Mouse (Mus musculus) cerebellum, postnatal 25 days (tissue): ENCODE results near the gene Bloc1s3.
A peak's percentile ranks its signal among the peaks of the same experiment; 100 is the strongest.

Experiments
- DNase-seq, 2 experiments: peaks; one replicate each; pipeline ENCODE4 v3.0.0; 2021; ENCODE audit warnings: mixed read lengths in 2 of 2

The Bloc1s3 gene

DNA sequence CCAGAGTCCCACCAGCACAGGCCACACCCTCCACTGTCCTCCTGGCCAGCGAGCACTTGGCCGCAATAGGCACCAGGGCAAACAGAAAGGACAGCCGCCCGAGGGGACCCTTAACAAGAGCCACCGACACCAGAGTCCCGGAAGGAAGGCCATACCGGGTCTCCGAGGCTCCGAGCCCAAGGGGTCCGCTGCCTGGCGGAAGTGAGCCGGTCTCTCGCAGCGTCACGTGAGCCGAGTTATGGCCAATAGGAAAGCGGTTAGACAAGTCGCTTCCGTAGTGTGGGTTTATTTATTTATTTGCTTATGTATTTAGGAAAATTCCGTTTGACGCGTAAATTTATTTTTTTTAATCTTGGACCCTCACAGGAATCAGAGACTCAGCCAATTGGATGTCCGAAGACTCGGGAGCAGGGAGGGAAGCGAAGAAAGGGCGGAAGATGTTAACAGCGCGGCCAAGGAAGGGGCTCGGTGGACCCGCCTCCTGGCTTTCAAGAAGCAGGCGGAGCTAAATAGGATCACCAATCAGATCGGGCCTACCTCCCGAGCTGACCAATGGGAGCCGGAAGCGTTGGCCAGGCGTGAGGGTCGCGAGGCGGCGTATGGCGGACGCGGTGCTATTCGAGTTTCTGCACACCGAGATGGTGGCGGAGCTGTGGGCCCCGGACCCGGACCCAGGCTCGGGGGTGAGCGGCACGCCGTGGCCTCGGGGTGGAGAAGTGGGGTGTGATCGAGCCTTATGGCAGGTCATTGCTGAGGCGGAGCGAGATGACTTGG lies at the start of gene Bloc1s3, which contains the start of gene Trappc6a:
Gene Bloc1s3, minus strand, starts transcription at position 218 of the 774 bp plus-strand sequence.
Gene Trappc6a, plus strand, starts transcription at position 246 of the 774 bp plus-strand sequence.
- peak; percentile 93 to 94 for DNase-seq

DNA sequence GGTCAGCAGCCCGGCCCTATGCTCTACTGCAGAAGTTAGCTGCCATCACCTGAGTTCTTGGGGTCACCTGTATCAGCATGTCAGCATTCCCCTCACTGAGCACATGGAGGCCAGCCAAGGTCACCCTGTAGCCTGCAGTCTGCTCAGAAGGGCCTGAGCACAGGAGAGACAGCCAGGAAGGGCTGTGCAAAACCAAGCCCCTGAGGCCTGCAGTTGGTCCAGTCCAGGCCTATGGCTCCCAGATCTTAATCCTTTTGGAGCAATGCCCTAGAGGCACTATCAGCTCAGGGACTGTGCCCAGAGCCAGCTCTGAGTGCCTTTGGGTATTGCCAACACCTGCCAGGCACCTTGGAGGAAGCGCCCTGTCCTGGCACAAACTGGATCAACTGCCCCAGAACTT lies 48.9 kb upstream of the Bloc1s3 start:
- peak in 1 of 2 experiments; percentile 53 for DNase-seq

DNA sequence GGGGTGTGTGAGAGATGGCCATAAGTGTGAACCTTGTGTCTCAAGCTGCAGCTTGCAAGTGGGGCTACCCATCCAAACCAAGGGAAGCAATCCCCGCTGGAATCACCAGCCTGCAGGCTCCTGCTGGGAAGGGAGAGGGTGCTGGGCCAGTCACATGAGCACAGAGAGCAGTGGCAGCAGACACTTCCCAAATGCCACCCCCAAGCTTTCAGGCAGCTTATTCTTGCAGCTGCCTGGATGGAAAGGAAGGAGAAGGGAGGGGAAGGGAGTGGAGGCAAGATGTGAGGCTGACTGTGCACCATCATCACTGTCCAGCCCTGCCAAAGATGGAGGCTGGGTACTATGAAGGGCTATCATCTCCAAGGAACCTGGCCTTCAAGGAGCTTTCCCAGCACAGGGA lies 46.0 kb upstream of the Bloc1s3 start:
- no peak for DNase-seq

DNA sequence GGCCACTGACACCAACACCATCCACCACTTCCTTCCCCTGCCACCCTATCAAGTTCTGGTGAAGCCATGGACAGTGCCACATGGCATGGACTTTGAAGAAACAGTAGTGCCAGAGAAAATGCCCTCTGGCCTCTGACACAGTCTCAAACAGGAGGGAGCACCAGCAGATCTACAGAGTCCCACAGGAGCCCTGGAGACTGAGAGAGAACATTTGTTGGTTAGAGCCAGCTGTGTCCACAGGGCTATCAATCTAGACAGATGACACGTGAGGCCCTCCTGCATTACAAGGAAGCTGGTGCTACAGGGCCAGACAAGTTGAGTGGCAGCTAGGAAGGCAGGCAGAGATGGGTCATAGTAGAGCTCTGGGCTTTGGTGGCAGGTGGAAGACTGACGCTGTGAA lies 44.3 kb upstream of the Bloc1s3 start:
- DNase-seq = no peak

DNA sequence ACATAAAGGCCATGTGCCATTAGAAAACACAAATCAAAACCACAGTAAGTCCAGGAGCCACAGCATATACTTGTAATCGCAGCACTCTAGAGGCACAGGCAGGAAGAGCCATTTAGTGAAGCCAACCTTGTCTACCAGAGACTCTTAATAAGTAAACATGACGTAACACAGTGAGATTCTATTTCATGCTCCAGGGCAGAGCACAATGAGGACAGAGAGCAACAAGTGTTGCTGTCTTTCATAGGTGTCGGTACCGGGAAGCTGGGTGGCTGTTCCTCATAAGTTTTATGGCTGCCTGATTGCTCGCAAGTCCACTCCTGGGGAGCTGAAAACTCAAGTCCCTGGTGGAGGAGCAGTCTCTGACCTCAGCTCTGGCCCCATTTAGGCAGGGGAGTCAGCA lies 43.5 kb upstream of the Bloc1s3 start:
- DNase-seq = no peak

DNA sequence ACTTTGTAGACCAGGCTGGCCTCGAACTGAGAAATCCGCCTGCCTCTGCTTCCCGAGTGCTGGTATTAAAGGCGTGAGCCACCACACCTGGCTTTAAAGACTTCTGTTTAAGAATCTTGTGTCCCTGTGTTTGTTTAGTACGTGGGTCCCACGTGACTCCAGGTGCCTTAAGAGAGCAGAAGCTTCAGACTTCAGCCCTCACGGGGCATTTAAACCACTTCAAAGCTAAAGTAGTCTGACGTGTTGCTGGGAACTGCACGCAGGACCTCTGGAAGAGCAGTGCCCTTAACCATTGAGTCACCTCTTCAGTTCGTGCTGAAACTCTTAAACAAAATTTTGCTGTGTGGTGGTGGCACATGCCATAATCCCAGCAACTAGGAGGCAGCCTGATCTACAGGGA lies 41.2 kb upstream of the Bloc1s3 start:
- no peak for DNase-seq

DNA sequence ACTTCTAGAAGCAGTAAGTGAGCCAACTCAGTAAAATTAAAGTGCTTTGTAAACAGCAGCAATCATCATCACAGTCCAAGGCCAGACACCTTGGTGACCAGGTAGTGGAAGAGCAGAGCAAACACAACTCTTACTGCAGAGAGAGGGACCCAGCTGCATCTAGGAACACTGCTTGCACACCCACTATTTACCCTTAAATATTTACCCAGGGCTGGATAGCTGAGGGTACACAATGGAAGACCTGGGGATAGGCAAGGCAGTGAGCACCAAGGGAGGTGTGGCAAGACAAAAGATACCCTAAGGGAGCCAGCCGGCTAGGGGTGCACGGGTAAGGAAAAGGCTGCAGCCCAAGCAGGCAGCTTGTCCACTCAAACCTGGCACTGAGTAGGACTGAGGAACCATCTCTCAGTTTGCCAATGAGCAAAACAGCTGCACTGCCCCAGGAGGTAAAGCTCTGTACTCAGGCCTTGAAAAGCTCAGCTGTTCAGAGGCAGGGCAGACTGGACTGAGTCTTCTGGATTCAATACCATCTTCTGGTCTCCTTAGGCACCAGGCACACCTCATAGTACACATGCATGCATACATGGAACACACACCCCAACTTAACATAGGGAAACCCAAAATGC lies 39.3 kb upstream of the Bloc1s3 start:
- no peak for DNase-seq

DNA sequence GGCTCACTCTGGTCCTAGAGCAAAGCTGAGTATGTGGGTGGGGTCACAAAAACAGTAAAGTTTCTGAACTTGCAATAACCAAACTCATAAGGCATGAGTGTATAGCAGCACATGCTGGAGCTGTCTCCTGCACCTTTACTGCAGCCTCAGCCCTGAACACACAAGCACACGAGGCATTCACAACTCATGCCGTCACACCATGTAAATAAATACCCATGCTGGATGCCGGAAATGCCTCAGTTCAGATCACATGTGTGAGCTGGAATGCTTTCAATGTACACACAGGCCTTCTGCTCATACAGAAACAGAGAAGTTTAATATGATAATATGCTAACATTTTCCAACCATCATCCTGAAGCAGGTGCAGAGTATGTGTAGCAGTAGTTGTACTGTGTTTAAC lies 37.8 kb upstream of the Bloc1s3 start:
- no peak for DNase-seq

DNA sequence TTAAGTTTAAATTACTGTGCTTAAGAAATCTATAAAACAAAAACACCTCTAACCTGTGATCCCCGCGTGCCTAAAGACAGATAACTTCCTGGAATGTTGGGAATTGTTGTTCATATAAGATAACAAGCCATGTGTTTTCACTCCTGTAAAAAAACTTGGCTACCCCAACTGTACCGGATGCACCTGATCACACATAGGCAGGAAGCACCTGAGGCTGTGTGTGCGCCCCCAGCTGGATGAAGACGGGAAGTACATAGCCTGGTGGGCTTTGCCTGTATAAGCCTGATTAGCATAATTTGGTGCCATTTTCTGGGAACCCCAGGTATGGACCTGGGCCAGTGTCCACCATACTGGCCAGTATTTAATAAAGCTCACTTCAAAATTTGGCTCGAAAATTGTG lies 35.4 kb upstream of the Bloc1s3 start:
- no peak for DNase-seq

DNA sequence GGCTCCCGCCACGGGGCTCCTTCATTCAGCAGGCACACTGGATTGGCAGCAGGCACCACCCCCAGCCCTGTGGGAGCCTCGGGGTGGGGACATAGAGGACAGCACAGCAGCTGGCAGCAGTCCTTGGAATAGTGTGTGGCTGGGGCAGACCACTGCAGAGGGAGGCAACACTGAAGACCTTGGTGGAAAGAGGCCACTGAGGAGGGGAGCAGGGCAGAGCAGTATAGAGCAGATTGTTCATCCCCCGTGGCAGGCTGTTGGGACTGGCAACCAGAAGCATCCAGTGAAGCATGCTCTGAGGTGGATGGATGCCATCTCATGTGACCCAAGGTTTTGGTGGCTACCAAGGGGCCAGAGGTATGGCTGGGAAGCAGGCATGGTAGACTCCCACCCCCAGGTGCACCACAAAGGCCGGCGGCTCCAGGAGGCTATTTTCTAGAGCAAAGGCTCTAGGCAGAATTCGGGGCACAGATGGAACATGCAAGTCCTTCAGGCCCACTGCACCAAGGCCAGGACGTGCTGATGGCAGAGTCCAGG lies 34.1 kb upstream of the Bloc1s3 start:
- DNase-seq = peak; percentile 72

DNA sequence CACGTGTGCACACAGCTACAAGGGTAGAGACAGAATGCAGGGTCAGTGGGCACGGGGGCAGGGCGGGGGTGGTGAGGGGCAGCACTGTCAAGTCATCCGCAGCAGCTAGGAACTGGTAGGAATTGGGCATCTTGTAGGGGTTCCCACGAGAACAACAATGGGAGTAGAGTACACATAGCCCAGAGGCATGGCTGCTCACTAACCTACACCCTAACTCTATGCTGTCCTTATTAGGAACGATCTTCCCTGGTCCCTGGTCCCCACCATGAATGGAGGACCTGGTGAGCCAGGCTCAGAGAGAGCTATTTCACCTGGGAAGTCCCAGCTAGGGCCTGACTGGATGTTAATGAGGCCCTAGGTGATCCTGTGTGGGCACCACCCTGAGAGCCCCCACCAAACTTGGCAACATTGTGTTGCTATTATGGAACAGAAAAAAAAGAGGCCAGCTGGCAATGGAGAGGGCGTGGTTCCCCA lies 33.6 kb upstream of the Bloc1s3 start:
- DNase-seq = no peak

DNA sequence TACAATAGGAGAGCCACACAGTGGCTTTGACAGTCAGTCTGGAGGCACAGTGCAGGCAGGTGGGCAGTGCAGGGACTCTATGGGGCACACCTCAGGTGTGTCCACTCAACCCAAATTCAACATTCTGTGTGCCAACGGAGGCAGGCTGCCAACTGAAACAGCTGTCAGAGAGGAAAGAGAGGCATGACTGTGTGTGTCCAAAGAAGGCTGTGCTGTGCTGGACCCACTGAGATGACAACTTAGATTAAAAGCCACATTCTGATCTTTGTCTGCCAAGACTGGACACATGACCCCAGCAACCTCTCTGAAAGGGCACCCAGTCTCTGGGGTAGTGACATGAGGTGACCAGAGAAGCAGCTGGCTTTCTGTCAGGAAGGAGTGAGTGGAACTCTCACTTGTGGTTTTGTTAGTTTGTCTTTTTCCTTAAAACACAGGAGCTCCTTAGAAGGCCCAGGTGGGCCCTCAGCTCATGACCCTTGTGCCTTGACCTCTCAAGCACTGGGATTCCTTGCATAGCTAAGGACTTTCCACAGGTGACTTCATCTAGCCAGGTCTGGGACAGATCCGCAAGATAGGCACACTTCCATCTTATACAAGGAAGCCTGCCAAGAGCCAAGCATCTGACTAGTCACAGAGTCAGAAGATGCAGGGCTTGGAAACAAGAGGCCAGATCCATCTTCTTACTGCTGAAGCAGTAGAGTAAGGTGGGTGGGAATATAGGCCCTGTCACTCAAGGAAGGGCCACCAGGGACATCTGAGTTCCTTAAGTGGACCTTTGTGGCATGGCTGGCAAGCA lies 32.8 kb upstream of the Bloc1s3 start:
- DNase-seq = peak in 1 of 2 experiments; percentile 64

DNA sequence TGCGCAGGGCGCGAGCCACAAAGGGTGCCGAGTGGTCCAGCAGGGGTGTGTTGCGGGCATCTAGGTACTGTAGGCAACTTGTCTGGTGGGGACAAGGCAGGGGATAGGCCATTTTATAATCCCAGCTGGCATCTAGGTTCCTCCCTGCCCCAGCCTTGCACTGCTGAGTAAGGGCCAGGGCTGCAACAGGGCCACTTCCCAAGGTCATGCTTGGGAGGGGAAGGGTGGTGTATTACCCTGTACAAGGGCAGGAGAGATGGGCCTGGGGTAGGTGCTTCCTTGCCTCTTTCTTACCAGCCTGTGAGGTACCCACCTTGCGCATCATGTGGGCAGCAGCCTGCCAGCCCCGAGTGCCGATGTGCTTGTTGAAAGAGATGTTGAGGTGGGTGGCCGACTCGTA lies 26.5 kb upstream of the Bloc1s3 start:
- no peak for DNase-seq

DNA sequence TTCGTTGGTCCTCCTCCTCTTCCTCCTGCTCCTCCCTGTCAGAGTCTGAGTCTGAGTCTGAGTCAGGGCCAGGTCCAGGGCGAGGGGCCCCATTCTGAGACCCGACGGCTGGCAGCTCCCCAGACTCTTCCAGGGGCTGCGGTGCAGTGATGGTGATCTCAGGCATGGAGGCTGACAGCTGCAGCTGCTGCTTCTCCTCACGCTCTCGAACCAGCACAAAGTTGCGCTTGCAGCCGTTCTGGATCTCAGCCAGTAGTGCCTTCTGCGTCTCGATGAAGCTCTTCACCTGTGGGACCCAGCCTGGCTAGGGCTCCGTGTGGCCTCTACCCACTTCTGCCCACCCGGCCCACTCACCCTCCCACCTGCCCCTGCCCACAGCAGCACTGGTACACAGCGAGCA lies 24.1 kb upstream of the Bloc1s3 start:
- peak in 1 of 2 experiments; percentile 30 for DNase-seq

DNA sequence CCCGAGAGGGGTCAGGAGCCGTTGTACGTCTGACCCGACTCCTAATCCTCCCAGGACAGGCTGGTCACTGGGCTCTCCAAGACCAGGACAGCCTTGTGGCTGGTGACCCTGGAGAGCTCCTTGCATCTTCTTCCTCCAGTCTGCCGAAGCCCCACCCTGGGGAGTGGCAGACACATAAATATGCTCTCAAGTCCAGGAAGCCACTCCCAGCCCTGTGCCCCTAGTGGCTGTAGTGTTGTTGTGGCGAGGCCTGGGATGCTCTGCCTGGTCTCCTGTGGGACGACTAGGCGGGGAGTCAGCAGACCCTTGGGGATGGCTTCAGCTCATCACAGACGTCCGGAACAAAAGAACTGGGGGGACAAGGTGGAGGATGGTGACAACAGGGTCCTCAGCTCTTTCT lies 22.9 kb upstream of the Bloc1s3 start:
- DNase-seq = no peak

DNA sequence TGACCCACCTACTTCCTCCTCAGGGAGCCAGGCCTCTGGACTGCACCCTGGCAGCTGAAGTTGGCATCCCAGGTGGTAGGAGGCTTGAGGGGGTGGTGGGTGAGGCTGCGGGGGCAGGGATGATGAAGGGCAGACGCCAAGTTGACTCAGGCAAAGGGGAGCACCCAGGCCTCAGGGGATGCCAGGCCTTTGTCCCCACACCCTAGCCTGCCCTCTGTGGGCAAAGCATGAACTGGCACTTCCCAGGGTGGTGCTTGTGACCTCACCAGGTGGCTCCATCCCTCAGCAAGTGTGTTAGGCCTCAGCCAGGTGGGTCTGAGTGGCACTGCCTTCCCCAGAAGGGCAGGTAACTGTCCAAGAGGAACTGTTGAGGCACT lies 16.9 kb upstream of the Bloc1s3 start:
- DNase-seq = peak in 1 of 2 experiments; percentile 7

DNA sequence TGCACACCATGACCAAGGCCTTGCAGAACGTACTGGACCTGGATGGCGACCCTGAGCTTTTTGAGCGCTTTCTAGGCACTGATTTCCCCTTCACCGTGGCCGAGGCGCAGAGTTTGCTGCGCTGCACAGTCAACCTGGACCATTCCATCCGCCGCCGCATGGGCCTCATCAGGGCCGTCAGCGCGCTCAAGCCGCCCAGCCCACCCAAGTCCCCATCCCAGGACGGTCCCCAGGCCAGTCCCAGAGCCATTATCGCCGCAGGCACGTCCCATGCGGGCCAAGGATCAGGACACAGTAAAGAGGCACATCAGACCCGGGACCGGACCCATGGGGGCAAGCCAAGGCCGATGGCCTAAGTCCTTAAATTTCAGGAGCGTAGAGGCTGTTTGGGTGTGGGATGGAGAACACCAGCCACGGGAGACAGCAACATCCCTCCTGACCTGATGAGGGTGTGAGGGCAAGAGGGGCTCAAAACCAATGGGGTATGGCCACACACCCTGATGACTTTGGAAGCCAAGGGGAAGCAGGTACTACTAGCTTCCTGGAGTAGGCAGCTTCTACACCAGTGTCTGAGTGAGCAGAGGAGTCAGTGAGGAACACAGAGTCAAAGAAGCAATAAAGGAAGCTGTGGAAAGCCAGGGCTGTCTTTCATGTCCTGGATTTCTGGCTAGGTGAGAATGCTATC lies 16.4 kb upstream of the Bloc1s3 start:
- DNase-seq = peak in 1 of 2 experiments; percentile 13

DNA sequence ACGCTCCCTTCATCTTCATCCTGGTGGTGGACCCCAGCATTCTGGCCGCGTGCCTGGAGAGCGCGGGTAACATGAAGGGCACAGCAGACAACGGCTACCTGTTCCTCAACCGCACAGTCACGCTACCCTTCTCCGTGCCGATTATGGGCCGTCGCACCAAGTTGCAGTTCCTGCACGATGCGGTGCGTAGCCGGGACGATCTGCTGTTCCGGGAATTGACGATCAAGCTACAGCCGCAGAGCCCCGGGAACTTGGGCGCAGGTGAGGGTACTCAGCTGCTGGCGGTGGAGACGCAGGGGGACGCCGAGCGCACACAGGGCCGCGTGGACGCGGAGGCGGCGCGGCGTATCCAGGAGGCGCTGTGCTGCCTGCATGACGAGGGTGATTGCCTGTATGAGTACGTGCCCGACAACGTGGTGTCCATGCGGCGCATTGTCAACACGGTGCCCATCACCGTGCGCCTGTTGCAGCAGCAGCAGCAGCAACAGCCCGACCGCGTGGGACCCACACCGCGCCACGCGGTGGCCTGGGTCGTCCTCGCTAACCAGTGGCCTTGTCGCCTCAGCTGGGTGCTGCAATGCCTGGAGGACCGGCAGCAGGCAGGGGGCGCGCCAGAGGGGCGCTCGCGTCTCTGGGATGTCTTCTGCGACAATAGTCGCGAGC lies 15.7 kb upstream of the Bloc1s3 start:
- DNase-seq = peak; percentile 32 to 60

DNA sequence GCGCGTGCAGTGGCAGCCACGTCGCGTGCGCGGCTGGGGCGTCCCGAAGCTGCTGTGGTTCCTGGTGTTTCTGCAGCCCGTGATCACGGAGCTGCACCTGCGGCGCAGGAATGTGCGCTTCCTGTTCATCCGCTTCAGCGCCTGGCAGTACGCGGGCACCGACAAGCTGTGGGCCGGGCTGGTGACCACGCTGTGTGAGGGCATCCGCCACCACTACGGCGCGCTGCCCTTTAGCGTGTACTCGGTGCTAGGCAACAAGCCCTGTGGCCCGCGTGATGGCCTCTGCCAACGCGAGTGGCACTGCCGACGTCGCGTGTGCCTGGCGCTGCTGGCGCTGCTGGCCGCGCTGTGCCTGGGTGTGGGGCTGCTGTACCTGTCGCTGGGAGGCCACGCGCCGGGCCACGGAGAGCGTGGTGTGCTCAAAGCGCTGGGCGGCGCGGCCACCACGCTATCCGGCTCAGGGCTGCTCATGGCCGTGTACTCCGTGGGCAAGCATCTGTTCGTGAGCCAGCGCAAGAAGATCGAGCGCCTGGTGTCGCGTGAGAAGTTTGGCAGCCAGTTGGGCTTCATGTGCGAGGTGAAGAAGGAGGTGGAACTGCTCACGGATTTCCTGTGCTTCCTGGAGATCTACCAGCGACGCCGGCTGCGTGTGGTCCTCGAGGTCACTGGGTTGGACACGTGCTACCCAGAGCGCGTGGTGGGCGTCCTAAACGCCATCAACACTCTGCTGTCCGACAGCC lies 15.0 kb upstream of the Bloc1s3 start:
- DNase-seq = peak; percentile 14 to 40

DNA sequence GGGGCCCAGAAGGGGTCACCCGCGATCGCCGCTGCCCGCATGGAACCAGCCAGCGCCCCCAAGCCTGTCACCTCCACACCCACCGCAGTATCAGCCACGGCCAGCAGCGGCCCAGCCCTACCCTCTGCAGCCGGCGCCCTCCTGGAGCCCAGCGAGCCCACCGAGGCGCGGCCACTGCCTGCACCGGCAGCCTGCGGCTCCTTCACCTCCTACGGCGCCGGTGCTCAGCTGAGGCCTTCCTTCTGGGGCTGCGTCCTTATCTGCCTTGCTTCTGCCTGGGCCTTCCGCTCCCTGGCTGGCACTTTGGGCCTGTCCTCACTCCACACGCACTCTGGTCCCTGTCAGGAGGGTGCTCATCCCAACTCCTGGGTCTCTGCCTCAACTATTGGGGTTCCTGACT lies 11.9 kb upstream of the Bloc1s3 start:
- no peak for DNase-seq

DNA sequence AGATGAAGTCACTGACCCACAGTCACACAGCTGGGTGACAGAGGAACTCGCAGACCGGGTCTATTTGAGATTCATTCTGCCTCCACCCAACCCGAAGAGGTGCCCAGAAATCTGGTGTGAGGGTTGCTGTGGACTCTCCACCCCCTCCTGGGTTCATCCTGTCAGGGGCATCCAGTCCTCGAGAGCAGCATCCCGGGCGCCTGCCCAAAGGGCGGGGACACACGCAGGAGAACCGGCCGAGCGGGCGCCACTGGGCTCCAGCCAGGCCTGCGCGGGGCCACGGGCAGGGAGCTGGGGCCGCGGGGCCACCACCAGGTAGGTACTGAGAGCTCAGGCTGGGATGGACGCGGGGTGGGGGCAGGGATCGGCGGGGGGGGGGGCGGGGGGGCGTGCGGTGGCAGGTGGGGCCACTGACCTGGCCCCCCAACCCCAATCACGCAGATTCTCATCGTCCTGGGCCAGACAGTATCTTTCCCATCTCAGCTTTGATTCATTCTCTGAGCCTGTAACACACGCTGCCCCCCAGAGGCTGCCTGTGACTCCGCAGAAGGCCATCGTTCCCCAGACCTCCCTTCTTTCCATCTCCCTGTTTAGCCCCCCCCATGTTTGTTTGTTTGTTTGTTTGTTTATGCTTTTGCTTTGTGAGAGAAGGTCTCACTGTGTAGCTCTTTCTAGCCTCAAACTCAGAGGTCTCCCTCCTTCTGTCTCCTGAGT lies 9.6 kb upstream of the Bloc1s3 start, which contains the start of gene Nkpd1:
Gene Nkpd1, plus strand, starts transcription at position 187 of the 714 bp plus-strand sequence.
- DNase-seq = peak; percentile 63 to 76
